Mouse (Mus musculus) kidney, adult 2 months (tissue): ENCODE results near the gene Amn1.
A peak's percentile ranks its signal among the peaks of the same experiment; 100 is the strongest.

Source experiments
- CTCF ChIP-seq: fragments of 200-500 bp; conservative IDR thresholded peaks from 2 replicates; pipeline ENCODE4 v1.5.1; 2011; ENCODE audit warnings: low read depth, mild to moderate bottlenecking, control low read depth, low read length, moderate library complexity, mixed read lengths; ENCODE audit not compliant: insufficient read depth, insufficient read length
- POLR2A ChIP-seq: fragments of 200-500 bp; IDR thresholded peaks from one replicate; pipeline ENCODE4 v1.6.1; 2011; ENCODE audit warnings: low read depth, low read length, control low read depth

DNA sequence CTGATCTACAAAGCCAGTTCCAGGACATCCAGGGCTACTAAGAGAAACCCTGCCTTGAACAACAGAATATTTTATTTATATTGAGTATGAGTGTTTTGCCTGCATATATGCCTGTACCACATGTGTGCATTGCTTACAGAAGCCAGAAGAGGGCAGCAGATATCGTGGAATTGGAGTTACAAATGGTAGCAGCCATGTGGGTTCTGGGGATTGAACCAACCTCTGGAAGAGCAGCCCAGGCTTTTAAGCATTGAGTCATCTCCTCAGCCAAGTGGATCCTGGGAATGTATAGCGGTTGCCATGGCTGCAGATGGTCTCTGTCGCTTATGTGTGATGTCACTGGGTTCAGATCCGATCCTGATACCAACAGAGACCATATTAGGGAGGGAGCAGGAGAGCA is 61.8 kb downstream of the Amn1 start:
- peak; percentile 49 for TF ChIP-seq CTCF
- no peak for TF ChIP-seq POLR2A
